Mouse (Mus musculus) neural tube, embryonic 10.5 days (tissue): ENCODE measurements around the gene Cacybp.

Experiments
- DNase-seq: peaks from one replicate; pipeline ENCODE4 v3.0.0-alpha.2; 2017; ENCODE audit warnings: low spot score; ENCODE audit errors: extremely low spot score

The Cacybp gene

DNA sequence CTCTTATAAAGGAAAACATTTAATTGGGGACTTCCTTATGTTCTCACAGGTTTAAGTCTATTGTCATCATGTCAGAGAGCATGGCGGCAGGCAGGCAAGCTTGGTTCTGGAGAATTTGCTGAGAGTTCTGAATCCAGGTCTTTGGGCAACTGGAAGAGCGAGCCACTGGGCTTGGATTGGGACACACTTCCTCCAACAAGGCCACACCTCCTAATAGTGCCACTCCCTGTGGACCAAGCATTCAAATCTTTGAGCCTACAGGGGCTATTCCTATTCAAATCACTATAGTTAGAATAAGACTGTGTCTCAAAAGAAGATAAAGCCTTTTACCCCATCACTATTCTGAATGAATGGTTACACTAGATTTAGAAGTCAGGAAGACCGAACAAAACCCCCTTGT, 5.2 kb upstream of the Cacybp start:
- DNase-seq, result no peak

DNA sequence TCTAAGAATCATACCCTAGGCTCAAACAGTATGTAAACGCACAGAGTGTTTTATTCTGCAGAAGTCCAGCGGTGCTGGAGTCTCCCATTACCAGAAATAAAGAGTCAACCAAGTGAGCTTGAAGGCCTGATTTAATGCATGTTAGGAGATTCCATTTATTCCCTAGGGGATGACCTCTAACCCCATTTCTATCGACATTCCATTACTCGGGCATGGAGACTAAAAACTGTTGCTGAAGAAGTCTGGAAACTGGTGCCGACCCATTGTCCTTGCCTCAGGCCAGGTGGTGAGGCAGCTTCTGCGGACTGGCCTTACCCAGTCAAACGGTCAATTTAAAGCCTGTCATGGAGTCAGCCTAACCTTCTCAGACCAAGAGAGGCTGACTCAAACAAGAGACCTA, 1.5 kb upstream of the Cacybp start:
- no peak for DNase-seq

- DNase-seq, result no peak
These were observed 468 bp downstream of the Cacybp start for GRCm38 (mm10) chr1:160212123-160212691.

DNA sequence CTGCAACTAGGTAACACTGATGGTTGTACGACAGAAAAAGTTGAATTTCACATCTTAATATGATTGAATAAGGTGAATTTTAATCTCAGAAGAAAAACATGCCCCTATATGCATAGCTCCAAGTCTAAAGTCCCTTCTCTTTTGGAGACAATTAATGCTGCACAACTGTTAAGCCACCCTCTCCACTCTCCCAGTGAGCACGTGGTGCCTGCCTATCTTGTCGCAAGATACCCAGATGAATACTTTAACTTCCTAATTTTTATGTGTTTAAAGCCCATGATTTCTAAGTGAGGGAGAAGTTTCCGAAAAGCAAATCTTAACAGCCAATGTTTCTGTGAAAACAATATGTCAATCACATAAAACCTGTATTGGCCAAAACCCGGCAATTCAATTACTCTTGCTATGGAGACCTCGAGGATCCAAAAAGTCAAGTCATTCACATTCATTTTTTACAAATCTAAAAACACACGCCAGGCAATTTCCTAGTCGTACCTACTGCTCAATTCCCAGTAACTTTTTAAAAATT, 1.0 kb downstream of the Cacybp start:
- no peak for DNase-seq

- no peak for DNase-seq
These were observed 2.1 kb downstream of the Cacybp start for GRCm38 (mm10) chr1:160210566-160210965.

DNA sequence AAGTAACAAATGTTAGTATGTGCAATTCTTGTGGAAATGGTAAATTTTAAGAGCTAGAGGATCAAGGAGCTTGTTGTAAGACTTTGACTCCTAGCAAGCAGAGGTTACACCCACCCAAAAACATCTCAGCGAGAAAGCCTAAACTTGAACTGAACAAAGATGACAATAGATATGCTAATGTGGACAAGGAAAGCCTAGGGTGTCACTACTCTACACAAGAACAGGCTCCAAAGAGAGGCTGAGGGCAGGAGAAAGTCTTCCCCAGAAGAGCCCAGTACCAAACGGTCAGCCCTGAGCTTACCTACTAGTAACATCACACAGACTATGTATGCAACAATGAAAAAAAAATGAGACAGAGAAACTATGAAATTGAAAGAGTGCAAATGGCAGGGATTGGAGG, 2.8 kb downstream of the Cacybp start:
- DNase-seq, result no peak

GRCm38 (mm10) chr1:160205486-160205885, 7.2 kb downstream of the Cacybp start:
- DNase-seq, result no peak

GRCm38 (mm10) chr1:160195337-160195663, 17.4 kb downstream of the Cacybp start:
- no peak for DNase-seq

GRCm38 (mm10) chr1:160194529-160195336, 17.9 kb downstream of the Cacybp start, which contains the start of gene Mrps14:
Gene Mrps14, plus strand, starts transcription at chr1:160195215.
- peak; percentile 95 for DNase-seq

DNA sequence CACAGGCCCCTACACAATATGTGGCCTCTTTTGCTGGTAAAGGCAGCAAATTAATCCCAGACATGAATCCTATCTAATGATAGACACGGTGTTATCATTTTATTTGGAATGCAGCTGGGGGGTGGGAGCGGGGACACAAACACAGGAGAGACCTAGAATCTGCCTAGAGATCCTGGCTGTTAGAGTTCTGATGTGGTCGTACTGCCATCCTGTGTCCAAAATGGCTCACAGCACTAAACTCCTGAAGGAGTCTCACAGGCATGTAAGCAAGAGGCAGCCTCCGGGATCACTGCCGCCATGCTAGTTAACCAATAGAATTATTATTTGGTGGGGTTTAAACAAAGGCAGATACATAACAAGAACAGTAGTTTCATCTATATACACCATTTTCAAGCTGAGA, 28.2 kb downstream of the Cacybp start:
- peak; percentile 47 for DNase-seq

DNA sequence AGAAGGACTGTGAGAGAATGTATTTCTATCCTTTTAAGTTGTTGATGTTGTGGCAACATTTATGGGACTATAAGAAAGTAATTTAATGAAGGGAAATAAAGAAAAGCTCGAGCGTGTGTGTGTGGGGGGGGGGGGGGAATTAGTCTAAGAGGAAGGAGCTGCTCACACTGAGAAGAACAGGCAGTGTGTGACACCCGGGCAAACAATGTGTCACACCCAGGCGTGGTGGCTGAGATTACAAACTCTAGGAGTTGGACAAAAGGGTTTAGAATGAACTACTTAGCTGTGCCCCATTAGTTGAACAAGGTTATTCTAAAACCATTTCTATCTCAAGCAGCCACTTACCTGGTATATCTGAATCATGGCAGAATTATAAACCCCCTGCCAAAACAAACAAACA, 31.5 kb downstream of the Cacybp start:
- no peak for DNase-seq

GRCm38 (mm10) chr1:160176903-160177302, 35.8 kb downstream of the Cacybp start:
- DNase-seq, result no peak

DNA sequence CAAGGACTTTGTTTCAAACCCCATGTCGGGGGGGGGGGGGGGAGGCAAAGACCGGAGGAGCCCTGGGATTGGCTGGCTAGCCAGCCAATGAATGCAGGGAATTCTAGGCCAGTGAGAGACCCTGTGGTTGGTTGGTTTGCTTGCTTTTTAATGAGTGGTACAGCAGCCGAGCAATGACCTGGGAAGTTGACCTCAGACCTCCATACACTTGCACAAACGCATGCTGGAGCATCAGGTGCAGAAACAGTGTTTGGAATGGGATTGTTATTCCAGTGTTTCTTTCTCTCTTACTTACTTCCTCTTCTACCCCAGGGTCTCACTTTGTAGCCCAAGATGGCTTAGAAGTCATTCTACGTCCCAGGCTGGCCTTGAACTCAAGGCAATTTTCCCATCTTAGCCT, 46.1 kb downstream of the Cacybp start:
- no peak for DNase-seq

- no peak for DNase-seq
These were observed 54.5 kb downstream of the Cacybp start for GRCm38 (mm10) chr1:160158190-160158589.

- no peak for DNase-seq
These were observed 59.2 kb downstream of the Cacybp start, which contains the start of gene Tnn for GRCm38 (mm10) chr1:160153480-160153879. Gene Tnn, minus strand, starts transcription at chr1:160153580.
